Mouse (Mus musculus) kidney, postnatal 0 days (tissue): ENCODE measurements at regions not wholly inside any gene's neighbourhood (a gene's known extent, or its start where the extent isn't known, plus 50 kb on each side); places are given as distances from the start of the nearest gene placed in this dataset.

Experiments
- ATAC-seq: fragments of 200-750 bp; cut with Nextera tagmentation; replicated peaks from 2 replicates; pipeline ENCODE4 v1.8.0; 2017; ENCODE audit warnings: low read depth, moderate number of reproducible peaks, moderate TSS enrichment, moderate library complexity; ENCODE audit not compliant: low FRiP score
- DNase-seq: peaks from one replicate; pipeline ENCODE4 v3.0.0-alpha.2; 2016; ENCODE audit warnings: low spot score
- H3K27ac ChIP-seq: fragments of 300-500 bp; sonication (generic); 2 replicates; pipeline ENCODE4 v1.5.1; 2014; ENCODE audit warnings: mild to moderate bottlenecking
- H3K27me3 ChIP-seq: fragments of 300-500 bp; sonication (generic); 2 replicates; pipeline ENCODE4 v1.6.1; 2014; ENCODE audit warnings: low read length, mixed read lengths; ENCODE audit not compliant: insufficient read depth
- H3K36me3 ChIP-seq: fragments of 300-500 bp; sonication (generic); 2 replicates; pipeline ENCODE4 v1.6.1; 2014; ENCODE audit warnings: low read length, mixed read lengths; ENCODE audit not compliant: insufficient read depth
- H3K4me1 ChIP-seq: fragments of 300-500 bp; sonication (generic); replicated peaks from 2 replicates; pipeline ENCODE4 v1.6.1; 2014; ENCODE audit warnings: antibody characterized with exemption, low read length, mixed read lengths; ENCODE audit not compliant: insufficient read depth
- H3K4me2 ChIP-seq: fragments of 300-500 bp; sonication (generic); 2 replicates; pipeline ENCODE4 v1.6.1; 2014; ENCODE audit warnings: mild to moderate bottlenecking, low read length, moderate library complexity, mixed read lengths
- H3K4me3 ChIP-seq: fragments of 300-500 bp; sonication (generic); replicated peaks from 2 replicates; pipeline ENCODE4 v1.5.1; 2014; ENCODE audit warnings: low read depth, low read length
- H3K9ac ChIP-seq: fragments of 300-500 bp; sonication (generic); 2 replicates; pipeline ENCODE4 v1.6.1; 2014; ENCODE audit warnings: low read depth, low read length
- H3K9me3 ChIP-seq: fragments of 300-500 bp; sonication (generic); replicated peaks from 2 replicates; pipeline ENCODE4 v1.6.1; 2016; ENCODE audit warnings: low read length, inconsistent platforms, mixed read lengths
- CTCF ChIP-seq: IDR thresholded peaks from 2 replicates; pipeline ENCODE4 v1.5.1; 2016; ENCODE audit warnings: antibody characterized with exemption, low read depth, mild to moderate bottlenecking, moderate library complexity
- WGBS: fragments of 180-500 bp; shearing (Covaris S2); extraction: QIAGEN DNeasy Blood & Tissue Kit; methylation state at CpG from one replicate; pipeline ENCODE4 v1.1.7; 2014; 5-methylcytosine and 5-hydroxymethylcytosine counted together

- 32% methylated on average over 1 of the region's 1 CpGs for WGBS
- Histone ChIP-seq H3K4me3 (no peak overlapping the region), H3K4me2 (no peak overlapping the region), H3K9ac (no peak overlapping the region), H3K4me1 (no peaks in the 10 kb centered on the region), H3K27me3 (no peaks in the 10 kb centered on the region), H3K9me3 (no peaks in the 10 kb centered on the region), H3K27ac (no peak overlapping the region), H3K36me3 (no peaks in the 10 kb centered on the region)
- TF ChIP-seq CTCF: peak; percentile 67
- ATAC-seq (no peak), DNase-seq (peak; percentile 67)
Measured at GRCm38 (mm10) chrX:106766812-106767211, 73.6 kb downstream of the Rtl3 start.
